5 mouse cellular contexts compared by ENCODE assay signal in genomic region chr12:102280290-102280689, GRCm38 (mm10). TPM values are rescaled to one million over a fixed set of nuclear protein-coding genes. Genes with fewer than 3 reads are reported as not detected.
DNase-seq lines count a peak whose midpoint lies in the region; ATAC-seq and TF ChIP-seq lines count a peak whose summit lies in the region.
"Not testable (repeated sequence)": the region's sequence is repeated elsewhere in the genome, so short reads cannot be mapped to it uniquely, and the experiment has no call there.

No protein-coding gene starts in this region.

- H3K4me3 ChIP-seq in embryonic fibroblast, embryonic 13.5 days (ENCODE audit: insufficient read depth, low read length); midbrain, embryonic 11.5 days (ENCODE audit: low read depth, low read length): not testable (repeated sequence)

- H3K27ac ChIP-seq in embryonic fibroblast, embryonic 13.5 days (ENCODE audit: insufficient read depth, low read length) = 0 out of 2 replicates have a peak overlapping the region, but pooled peaks have one; percentile 12
- H3K27ac ChIP-seq in midbrain, embryonic 11.5 days (ENCODE audit: low read depth, low read length) = not testable (repeated sequence)

- DNase-seq in 3T3-L1 (ENCODE audit: low read depth, low spot score) = peak; percentile 32
- peak; percentile 48 for DNase-seq in Muller cell, postnatal 12 days (ENCODE audit: inconsistent ontology term)
- DNase-seq in heart, adult 11 months = peak; percentile 80
- peak; percentile 75 for DNase-seq in midbrain, embryonic 11.5 days (ENCODE audit: low spot score, missing footprints)

- TF ChIP-seq CTCF in embryonic fibroblast, embryonic 13.5 days (IDR thresholded peaks at IDR 0.05; ENCODE audit: borderline replicate concordance, insufficient read depth, low read length) = not testable (repeated sequence)

- WGBS in midbrain, embryonic 11.5 days = 78% methylated on average over 4 of the region's 4 CpGs

- TF ChIP-seq POLR2A in embryonic fibroblast, embryonic 13.5 days (IDR thresholded peaks at IDR 0.05; ENCODE audit: low read depth, low read length) = not testable (repeated sequence)

- H3K27me3 ChIP-seq in midbrain, embryonic 11.5 days (ENCODE audit: control insufficient read depth, insufficient read depth, low read length) = not testable (repeated sequence)

- H3K9ac ChIP-seq in midbrain, embryonic 11.5 days (ENCODE audit: low read length) = not testable (repeated sequence)

- H3K9me3 ChIP-seq in midbrain, embryonic 11.5 days (ENCODE audit: control insufficient read depth, low read length) = not testable (repeated sequence)

- not testable (repeated sequence) for ATAC-seq in midbrain, embryonic 11.5 days (ENCODE audit: low FRiP score)

- not testable (repeated sequence) for H3K4me1 ChIP-seq in embryonic fibroblast, embryonic 13.5 days (ENCODE audit: control insufficient read depth, insufficient read depth, low read length); midbrain, embryonic 11.5 days (ENCODE audit: control insufficient read depth, insufficient read depth, low read length)

- H3K4me2 ChIP-seq in midbrain, embryonic 11.5 days = not testable (repeated sequence)

- H3K36me3 ChIP-seq in midbrain, embryonic 11.5 days (ENCODE audit: control insufficient read depth, insufficient read depth, low read length) = not testable (repeated sequence)

RNA-seq across cellular contexts. Expression of gene Rin3, which starts 2.6 kb away (rescaled TPM):
- 10.4 and 11.0 TPM in 2 replicates for polyA plus RNA-seq in embryonic fibroblast, embryonic 13.5 days (2011; ENCODE audit: insufficient read length, low read depth, missing spikeins)
- 3.3 and 4.8 TPM in 2 replicates for polyA plus RNA-seq in midbrain, embryonic 11.5 days (2014; fragmentation: Nextera tagmentation; extraction: Ambion mirVana)
